Mouse (Mus musculus): ENCODE results near the gene Tacr1. TPM values are rescaled to one million over a fixed set of nuclear protein-coding genes. Genes with fewer than 3 reads are reported as not detected.
"Not testable (repeated sequence)": the region's sequence is repeated elsewhere in the genome, so short reads cannot be mapped to it uniquely, and the experiment has no call there.

The Tacr1 gene
- total RNA-seq (2022) = not detected

- no peak for DNase-seq (ENCODE audit: low spot score in 2 of 2)
Observed at GRCm38 (mm10) chr6:82401595-82402451, at the start of gene Tacr1. Gene Tacr1, plus strand, starts transcription at chr6:82402334.

GRCm38 (mm10) chr6:82376144-82376543 lies 26.0 kb upstream of the Tacr1 start:
- DNase-seq (ENCODE audit: low spot score in 2 of 2) = no peak

GRCm38 (mm10) chr6:82383556-82383955 lies 18.6 kb upstream of the Tacr1 start:
- DNase-seq (ENCODE audit: low spot score in 2 of 2) = no peak

GRCm38 (mm10) chr6:82402501-82403495 lies 664 bp downstream of the Tacr1 start:
- DNase-seq (ENCODE audit: low spot score in 2 of 2) = no peak

- no peak for DNase-seq (ENCODE audit: low spot score in 2 of 2)
Observed at GRCm38 (mm10) chr6:82418367-82418766, 16.2 kb downstream of the Tacr1 start.

- no peak for DNase-seq (ENCODE audit: low spot score in 2 of 2)
Observed at GRCm38 (mm10) chr6:82420222-82420621, 18.1 kb downstream of the Tacr1 start.

- DNase-seq (ENCODE audit: low spot score in 2 of 2) = no peak
Observed at GRCm38 (mm10) chr6:82428890-82429289, 26.8 kb downstream of the Tacr1 start.

GRCm38 (mm10) chr6:82429766-82430165 lies 27.6 kb downstream of the Tacr1 start:
- DNase-seq (ENCODE audit: low spot score in 2 of 2) = no peak

GRCm38 (mm10) chr6:82437174-82437573 lies 35.0 kb downstream of the Tacr1 start:
- no peak for DNase-seq (ENCODE audit: low spot score in 2 of 2)

GRCm38 (mm10) chr6:82452206-82453095 lies 50.3 kb downstream of the Tacr1 start:
- DNase-seq (ENCODE audit: low spot score in 2 of 2) = not testable (repeated sequence)

- no peak for DNase-seq (ENCODE audit: low spot score in 2 of 2)
Observed at GRCm38 (mm10) chr6:82455245-82455644, 53.1 kb downstream of the Tacr1 start.

- no peak for DNase-seq (ENCODE audit: low spot score in 2 of 2)
Observed at GRCm38 (mm10) chr6:82457163-82457763, 55.1 kb downstream of the Tacr1 start.

- no peak for DNase-seq (ENCODE audit: low spot score in 2 of 2)
Observed at GRCm38 (mm10) chr6:82458762-82459389, 56.7 kb downstream of the Tacr1 start.

GRCm38 (mm10) chr6:82463171-82463570 lies 61.0 kb downstream of the Tacr1 start:
- DNase-seq (ENCODE audit: low spot score in 2 of 2) = no peak

GRCm38 (mm10) chr6:82474477-82474876 lies 72.3 kb downstream of the Tacr1 start:
- DNase-seq (ENCODE audit: low spot score in 2 of 2) = no peak

- DNase-seq (ENCODE audit: low spot score in 2 of 2) = no peak
Observed at GRCm38 (mm10) chr6:82483842-82484241, 81.7 kb downstream of the Tacr1 start.

- DNase-seq (ENCODE audit: low spot score in 2 of 2) = no peak
Observed at GRCm38 (mm10) chr6:82494481-82494880, 92.3 kb downstream of the Tacr1 start.

- no peak for DNase-seq (ENCODE audit: low spot score in 2 of 2)
Observed at GRCm38 (mm10) chr6:82510843-82511416, 108.8 kb downstream of the Tacr1 start.

- DNase-seq (ENCODE audit: low spot score in 2 of 2) = no peak
Observed at GRCm38 (mm10) chr6:82519626-82520025, 117.5 kb downstream of the Tacr1 start.

- DNase-seq (ENCODE audit: low spot score in 2 of 2) = no peak
Observed at GRCm38 (mm10) chr6:82522567-82522966, 120.4 kb downstream of the Tacr1 start.

All from gastrocnemius, adult 8-10 months (tissue).